Mouse (Mus musculus) Muller cell, postnatal 12 days (primary cell): Measurements from ENCODE around the gene Lysmd1.

Experiments used
- DNase-seq: peaks from one replicate; pipeline ENCODE4 v3.0.0-alpha.2; 2015; ENCODE audit errors: inconsistent ontology term

The Lysmd1 gene

DNA sequence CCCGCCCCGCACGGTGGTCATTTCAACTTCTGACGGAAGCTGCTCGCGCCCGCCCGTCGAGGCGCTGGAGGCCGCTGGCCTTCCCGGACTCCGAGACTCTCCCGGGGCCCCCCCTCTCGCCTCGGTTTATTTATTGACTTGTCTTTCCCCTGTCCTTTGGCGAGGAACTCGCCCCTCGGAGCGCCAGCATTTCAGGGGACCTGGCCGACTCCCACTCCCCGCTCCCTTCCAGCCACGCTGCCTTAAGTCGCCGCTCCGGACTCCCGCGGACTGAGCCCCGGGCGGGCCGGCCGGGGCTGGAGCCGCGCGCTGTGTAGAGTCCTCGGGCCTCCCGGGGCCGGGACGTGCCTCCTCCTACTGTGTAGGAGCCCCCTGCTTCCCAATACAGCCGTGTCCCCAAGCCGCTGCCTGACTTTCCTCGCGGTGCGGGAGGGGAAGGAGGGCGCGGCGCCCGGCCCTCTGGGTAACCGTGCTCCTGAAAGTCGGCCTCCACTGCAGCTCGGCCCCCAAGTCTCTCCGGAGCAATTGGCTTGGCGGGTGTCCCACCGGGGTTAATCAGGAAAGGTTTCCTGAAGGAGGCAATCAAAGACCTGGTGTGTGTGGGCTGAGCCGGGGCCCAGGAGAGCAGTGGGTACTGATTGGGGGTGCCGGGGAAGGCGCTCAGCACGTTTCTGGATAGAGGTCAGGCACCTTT is 39.5 kb downstream of the Lysmd1 start:
- peak; percentile 32 for DNase-seq

DNA sequence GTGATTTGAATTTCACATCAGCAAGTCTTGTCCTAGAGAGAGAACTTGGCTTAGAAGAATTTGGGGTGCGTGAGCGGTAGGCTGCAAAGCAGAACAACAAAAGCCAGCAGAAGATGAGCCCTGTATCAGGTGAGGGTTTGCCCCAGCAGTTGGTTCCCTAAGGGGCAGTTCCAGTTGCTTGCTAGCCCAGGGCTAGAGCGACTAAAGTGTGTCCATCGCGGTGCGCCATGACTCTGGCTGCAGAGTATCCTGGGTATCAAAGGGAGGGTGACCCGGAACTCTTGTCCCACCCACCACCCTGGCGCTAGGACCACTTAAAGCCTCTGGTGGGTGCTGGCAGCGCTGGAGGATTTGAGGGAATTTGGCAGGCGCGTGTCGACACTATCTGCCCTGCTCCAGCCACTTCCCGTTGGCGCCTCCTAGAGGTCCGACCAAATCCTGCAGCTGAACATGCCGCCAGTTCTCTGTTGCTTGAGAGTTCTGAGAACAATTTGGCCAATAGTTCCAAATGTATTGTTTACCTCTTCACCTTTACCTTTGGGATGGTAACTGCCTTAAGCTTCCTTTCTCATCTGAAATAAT is 40.2 kb downstream of the Lysmd1 start:
- peak; percentile 67 for DNase-seq

DNA sequence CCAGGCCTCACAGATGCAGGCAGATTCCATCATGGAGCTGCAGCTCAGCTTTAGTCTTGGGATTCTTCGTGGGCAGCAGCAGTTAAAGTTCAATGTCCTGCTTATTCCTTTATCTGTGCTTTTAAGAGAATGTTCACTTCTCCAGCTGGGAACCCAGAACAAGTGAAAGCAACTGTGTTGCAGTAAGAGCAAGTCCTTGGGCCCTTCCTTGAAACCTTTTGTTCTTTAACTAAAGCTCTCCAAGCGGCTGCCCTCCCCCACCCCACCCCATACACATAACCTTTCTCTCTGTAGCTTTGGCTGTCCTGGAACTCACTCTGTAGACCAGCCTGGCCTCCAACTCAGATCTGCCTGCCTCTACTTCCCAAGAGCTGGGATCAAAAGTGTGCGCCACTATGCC is 42.6 kb downstream of the Lysmd1 start:
- DNase-seq: no peak

DNA sequence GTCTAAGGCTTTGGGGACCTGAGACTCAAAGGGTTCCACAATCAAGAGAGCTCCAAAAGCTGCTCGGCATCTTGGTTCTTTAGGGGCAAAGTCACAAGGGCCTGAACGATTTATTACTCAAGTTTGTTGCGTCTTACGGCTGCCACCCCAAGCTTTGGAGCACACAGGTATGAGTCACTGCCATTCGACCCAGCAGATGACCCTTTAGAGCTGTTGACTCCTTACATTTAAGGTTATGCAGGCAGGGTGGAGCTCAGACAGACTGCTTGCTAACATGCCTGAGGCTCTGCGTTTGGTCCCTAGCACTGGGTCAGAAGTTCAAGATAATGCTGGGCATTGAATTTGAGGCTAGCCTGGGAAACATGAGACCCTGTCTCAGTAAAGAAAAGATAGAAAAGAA is 43.7 kb downstream of the Lysmd1 start:
- no peak for DNase-seq

DNA sequence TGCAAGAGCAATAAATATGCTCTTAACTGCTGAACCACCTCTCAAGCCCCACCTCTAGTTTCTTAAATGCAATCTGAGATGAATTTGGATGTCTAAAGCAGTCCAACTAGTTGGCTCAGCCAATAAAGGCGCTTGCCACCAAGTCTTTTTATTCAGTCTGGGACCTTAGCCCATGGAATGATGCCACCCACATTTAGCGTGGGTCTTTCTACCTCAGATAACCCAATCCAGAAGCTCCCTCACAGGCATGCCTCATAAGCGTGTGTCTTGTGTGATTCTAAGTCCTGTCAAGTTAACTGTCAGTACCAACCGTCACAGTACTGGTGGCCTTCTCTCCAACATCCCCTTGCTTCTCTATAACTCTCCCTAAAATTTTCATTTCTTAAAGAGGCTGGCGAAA is 45.1 kb downstream of the Lysmd1 start:
- DNase-seq: no peak

DNA sequence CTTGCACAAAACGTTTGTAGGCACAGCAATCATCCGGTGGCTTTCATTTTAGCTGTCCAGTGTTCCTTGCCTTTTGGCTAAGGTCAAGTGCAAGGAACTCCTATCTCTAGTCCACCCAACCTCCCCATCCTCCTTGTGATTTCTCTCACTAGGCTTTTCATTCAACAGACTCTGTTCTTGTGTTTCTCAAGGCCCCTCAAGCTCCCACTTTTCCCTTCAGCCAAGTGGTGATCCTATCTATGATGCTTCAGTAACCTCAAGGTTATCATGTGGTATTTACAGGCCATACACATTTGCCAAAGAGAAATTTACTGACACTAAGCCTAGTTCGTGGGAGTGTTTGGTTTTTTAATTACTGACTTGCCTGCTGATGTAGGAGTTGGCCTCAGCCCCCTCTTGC is 46.0 kb downstream of the Lysmd1 start:
- no peak for DNase-seq

DNA sequence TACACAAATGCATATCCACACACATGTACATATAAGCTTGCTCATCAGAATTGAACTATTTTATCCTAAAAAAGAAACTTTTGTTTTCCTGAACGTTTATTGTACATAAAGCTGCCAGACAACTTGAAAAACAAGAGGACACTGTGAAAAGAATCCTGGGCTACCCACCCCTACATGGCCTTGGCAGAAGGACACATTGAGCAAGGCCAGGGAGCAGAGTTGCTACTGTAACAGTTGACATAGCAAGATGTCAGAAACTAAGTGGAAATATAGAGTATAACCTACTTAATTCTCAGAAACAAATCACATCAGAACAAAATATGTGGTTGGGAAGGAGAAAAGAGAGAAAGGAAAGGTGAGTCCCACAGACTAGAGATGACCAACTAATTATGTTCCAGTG is 48.0 kb downstream of the Lysmd1 start:
- DNase-seq: no peak

DNA sequence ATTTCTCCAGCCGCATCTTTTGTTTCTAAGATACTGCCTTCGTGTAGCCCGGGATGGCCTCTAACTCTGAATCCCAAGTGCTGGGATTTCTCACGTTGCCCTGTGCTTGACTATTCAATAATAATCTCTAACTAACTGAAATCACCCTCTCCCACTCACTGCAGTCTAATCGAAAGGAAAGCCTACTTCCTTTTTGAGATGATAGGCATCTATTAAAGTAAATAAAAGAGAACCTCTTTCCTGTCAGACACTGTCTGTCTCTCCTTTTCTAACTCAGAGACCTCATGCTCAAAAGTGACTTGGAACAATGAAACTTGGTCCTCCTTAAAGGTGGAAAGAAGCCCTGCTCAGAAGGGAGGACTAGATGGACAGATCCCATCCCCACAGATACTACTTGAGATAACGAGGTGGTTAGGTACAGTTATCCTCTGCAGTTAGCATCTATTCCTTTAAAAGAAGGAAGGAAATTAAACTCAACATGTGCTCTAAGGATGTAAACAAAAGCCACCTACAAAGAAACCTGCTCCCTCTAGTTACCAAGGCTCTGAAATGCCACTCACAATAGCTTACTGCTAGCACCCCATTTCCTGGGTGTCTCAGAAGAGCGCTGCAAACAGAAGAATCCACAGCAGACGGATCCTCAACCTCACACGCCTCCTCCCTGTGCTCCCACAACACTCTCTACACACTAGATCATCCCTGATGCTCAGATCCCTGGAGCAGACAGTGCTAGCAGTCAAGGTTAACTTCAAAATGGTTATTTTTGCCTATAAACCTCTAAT is 51.1 kb downstream of the Lysmd1 start:
- DNase-seq: no peak

DNA sequence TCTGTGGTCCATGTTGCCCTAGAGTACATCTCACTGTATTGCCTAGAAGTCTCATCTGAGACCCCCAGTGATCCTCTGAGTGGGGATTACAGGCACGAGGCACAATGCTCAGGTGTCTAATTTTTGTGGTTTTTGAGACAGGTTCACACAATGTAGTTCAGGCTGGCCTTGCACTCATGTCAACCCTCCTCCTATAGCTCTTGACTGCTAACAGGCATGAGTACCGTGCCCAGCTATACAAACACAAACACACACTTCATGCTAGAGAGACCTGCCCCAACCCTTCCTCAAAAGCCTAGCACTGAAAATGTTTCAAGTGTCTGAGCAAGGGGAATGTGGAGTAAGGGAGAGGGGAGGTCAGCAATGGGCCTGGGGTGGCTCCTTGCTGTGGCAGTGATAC is 52.2 kb downstream of the Lysmd1 start:
- no peak for DNase-seq

DNA sequence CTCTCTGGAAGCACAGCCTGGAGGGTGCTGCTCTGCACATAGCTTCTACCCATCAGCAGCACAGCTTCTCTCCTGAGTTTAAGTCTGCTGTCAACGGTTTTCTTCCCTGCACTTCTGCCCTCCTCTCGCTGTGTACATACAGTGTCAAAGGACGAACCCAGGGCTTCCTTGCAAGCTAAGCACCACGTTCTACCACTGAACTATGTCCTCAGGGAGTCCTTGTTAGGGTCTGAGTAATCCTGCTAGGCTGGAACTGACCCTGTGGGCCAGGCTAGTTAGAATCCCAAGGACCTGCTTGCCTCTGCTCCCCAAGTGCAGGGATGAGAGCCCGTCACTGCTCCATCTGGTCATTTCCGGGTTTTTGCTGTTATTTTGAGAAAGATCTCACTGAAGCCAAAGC is 53.0 kb downstream of the Lysmd1 start:
- no peak for DNase-seq
